Mouse (Mus musculus) CH12.LX (cell line): ENCODE measurements around the gene Tmem237. TPM values are rescaled to one million over a fixed set of nuclear protein-coding genes. Genes with fewer than 3 reads are reported as not detected.

Source experiments
- DNase-seq: peaks from one replicate; pipeline ENCODE4 v3.0.0-alpha.2; 2013; ENCODE audit errors: extremely low read depth
- H3K27ac ChIP-seq: 2 replicates; pipeline ENCODE4 v1.5.1; 2012; ENCODE audit warnings: low read depth, mild to moderate bottlenecking, control low read depth, moderate library complexity; ENCODE audit not compliant: insufficient read depth
- H3K27me3 ChIP-seq: replicated peaks from 2 replicates; pipeline ENCODE3; 2012; ENCODE audit warnings: inconsistent platforms
- H3K36me3 ChIP-seq, 2 experiments: replicated peaks in 1 of 2; 2 replicates each; pipeline versions ENCODE3 to v1.6.1; 2012; ENCODE audit warnings: inconsistent platforms in 1 of 2, low read length in 1 of 2, mild to moderate bottlenecking in 1 of 2, mixed read lengths in 1 of 2, moderate library complexity in 1 of 2; ENCODE audit not compliant: control insufficient read depth in 1 of 2, insufficient read depth in 1 of 2
- H3K4me1 ChIP-seq, 2 experiments: 2 replicates each; pipeline ENCODE4 v1.6.1; 2012; ENCODE audit warnings: inconsistent platforms in 1 of 2, moderate library complexity in 1 of 2; ENCODE audit not compliant: insufficient read depth in 2 of 2, control insufficient read depth in 1 of 2
- H3K4me2 ChIP-seq: 2 replicates; pipeline ENCODE4 v1.6.1; 2012; ENCODE audit warnings: low read depth, mild to moderate bottlenecking, control low read depth; ENCODE audit not compliant: poor library complexity, insufficient read depth, severe bottlenecking
- H3K4me3 ChIP-seq, 3 experiments: fragments of 150-350 bp in 1 of 3; sonication (generic) in 1 of 3; replicated peaks in 1 of 3; 2 replicates each; pipeline versions ENCODE3 to v1.5.1; 2011 to 2012; ENCODE audit warnings: low read depth in 2 of 3, low read length in 2 of 3, mild to moderate bottlenecking in 2 of 3, moderate library complexity in 2 of 3, control low read depth in 1 of 3, improper control_type of control experiment in 1 of 3, inconsistent platforms in 1 of 3, mixed read lengths in 1 of 3; ENCODE audit not compliant: poor library complexity in 1 of 3
- H3K79me2 ChIP-seq: replicated peaks from 2 replicates; pipeline ENCODE4 v1.6.1; 2012; ENCODE audit warnings: mild to moderate bottlenecking, moderate library complexity; ENCODE audit not compliant: control insufficient read depth, poor library complexity, insufficient read depth, severe bottlenecking; ENCODE audit errors: extremely low read depth
- H3K9ac ChIP-seq: 2 replicates; pipeline ENCODE4 v1.6.1; 2012; ENCODE audit warnings: low read depth, mild to moderate bottlenecking, control low read depth, moderate library complexity; ENCODE audit not compliant: insufficient read depth
- H3K9me3 ChIP-seq: replicated peaks from 2 replicates; pipeline ENCODE3; 2012; ENCODE audit warnings: low read length, inconsistent platforms, mixed read lengths
- CHD1 ChIP-seq: IDR thresholded peaks from 2 replicates; pipeline ENCODE4 v1.6.1; 2012; ENCODE audit warnings: low read depth, low read length, improper control_type of control experiment, inconsistent platforms
- CHD2 ChIP-seq: IDR thresholded peaks from 2 replicates; pipeline ENCODE4 v1.6.1; 2011; ENCODE audit warnings: low read length, improper control_type of control experiment
- E2F4 ChIP-seq: IDR thresholded peaks from 2 replicates; pipeline ENCODE4 v1.6.1; 2011; ENCODE audit warnings: low read depth, low read length, improper control_type of control experiment; ENCODE audit not compliant: insufficient replicate concordance
- EP300 ChIP-seq: IDR thresholded peaks from 2 replicates; pipeline ENCODE4 v1.6.1; 2011; ENCODE audit warnings: low read length, improper control_type of control experiment
- GABPA ChIP-seq: IDR thresholded peaks from 2 replicates; pipeline ENCODE4 v1.6.1; 2012; ENCODE audit warnings: low read depth, low read length, improper control_type of control experiment, inconsistent platforms; ENCODE audit not compliant: insufficient replicate concordance
- HCFC1 ChIP-seq: IDR thresholded peaks from 2 replicates; pipeline ENCODE4 v1.6.1; 2012; ENCODE audit warnings: low read depth, mild to moderate bottlenecking, inconsistent platforms, low read length, improper control_type of control experiment
- IRF4 ChIP-seq: IDR thresholded peaks from 2 replicates; pipeline ENCODE4 v1.6.1; 2014; ENCODE audit warnings: low read depth, mild to moderate bottlenecking, inconsistent platforms, low read length, improper control_type of control experiment
- JUN ChIP-seq: IDR thresholded peaks from 2 replicates; pipeline ENCODE4 v1.6.1; 2011; ENCODE audit warnings: low read depth, mild to moderate bottlenecking, low read length, improper control_type of control experiment, moderate library complexity; ENCODE audit not compliant: insufficient read depth
- KAT2A ChIP-seq: IDR thresholded peaks from 2 replicates; pipeline ENCODE4 v1.6.1; 2012; ENCODE audit warnings: low read length, improper control_type of control experiment, inconsistent platforms; ENCODE audit not compliant: insufficient replicate concordance
- MAZ ChIP-seq: IDR thresholded peaks from 2 replicates; pipeline ENCODE4 v1.6.1; 2012; ENCODE audit warnings: low read depth, mild to moderate bottlenecking, inconsistent platforms, low read length, improper control_type of control experiment, moderate library complexity
- MEF2A ChIP-seq: IDR thresholded peaks from 2 replicates; pipeline ENCODE4 v1.6.1; 2014; ENCODE audit warnings: low read depth, mild to moderate bottlenecking, inconsistent platforms, low read length, improper control_type of control experiment, borderline replicate concordance
- NRF1 ChIP-seq: IDR thresholded peaks from 2 replicates; pipeline ENCODE4 v1.6.1; 2014; ENCODE audit warnings: low read depth, mild to moderate bottlenecking, inconsistent platforms, low read length, improper control_type of control experiment, moderate library complexity
- PAX5 ChIP-seq: IDR thresholded peaks from 2 replicates; pipeline ENCODE4 v1.6.1; 2012; ENCODE audit warnings: low read length, inconsistent platforms, mixed read lengths
- POLR2A ChIP-seq: IDR thresholded peaks from 2 replicates; pipeline ENCODE4 v1.6.1; 2011; ENCODE audit warnings: low read depth, mild to moderate bottlenecking, improper control_type of control experiment, low read length
- POLR2AphosphoS2 ChIP-seq: IDR thresholded peaks from 2 replicates; pipeline ENCODE4 v1.6.1; 2011; ENCODE audit warnings: low read depth, low read length, improper control_type of control experiment
- RCOR1 ChIP-seq: conservative IDR thresholded peaks from 2 replicates; pipeline ENCODE4 v1.6.1; 2012; ENCODE audit warnings: low read depth, mild to moderate bottlenecking, inconsistent platforms, low read length, improper control_type of control experiment
- SIN3A ChIP-seq: IDR thresholded peaks from 2 replicates; pipeline ENCODE4 v1.6.1; 2012; ENCODE audit warnings: low read length, improper control_type of control experiment, inconsistent platforms
- SMC3 ChIP-seq: IDR thresholded peaks from 2 replicates; pipeline ENCODE4 v1.6.1; 2011; ENCODE audit warnings: low read depth, low read length, improper control_type of control experiment
- USF1 ChIP-seq: IDR thresholded peaks from 2 replicates; pipeline ENCODE4 v1.6.1; 2014; ENCODE audit warnings: low read depth, mild to moderate bottlenecking, inconsistent platforms, low read length, improper control_type of control experiment
- ZC3H11A ChIP-seq: IDR thresholded peaks from 2 replicates; pipeline ENCODE4 v1.6.1; 2012; ENCODE audit warnings: low read depth, mild to moderate bottlenecking, inconsistent platforms, low read length, improper control_type of control experiment
- ZKSCAN1 ChIP-seq: IDR thresholded peaks from 2 replicates; pipeline ENCODE4 v1.6.1; 2012; ENCODE audit warnings: low read depth, inconsistent platforms, low read length, improper control_type of control experiment, borderline replicate concordance
- dilution Hi-C: fragments of 300-500 bp; cut with MboI; formaldehyde crosslinking; loops from 2 replicates; pipeline ENCODE4 v1.14.3; 2020; ENCODE audit warnings: low sequenced_read_pairs; ENCODE audit not compliant: extremely low pct_unique_long_range_greater_than_20kb, extremely low pct_ligation_motif_present
- in situ Hi-C: fragments of 300-500 bp; cut with MboI; formaldehyde crosslinking; loops from 3 replicates; pipeline ENCODE4 v1.14.3; 2019; ENCODE audit warnings: low sequenced_read_pairs, low pct_ligation_motif_present, low pct_unique_long_range_greater_than_20kb, mixed read lengths
- polyA plus RNA-seq: library from polyadenylated mRNA; unstranded; fragments of >175 nt; gene quantifications from 2 replicates; pipeline ENCODE4 v1.2.1, GENCODE M21; 2012; ENCODE audit warnings: low read depth; ENCODE audit not compliant: insufficient read length
- total RNA-seq, 2 experiments: library from RNA; depleted of rRNA; stranded (reverse); fragments of 300-350 nt in 1 of 2; fragments of >200 nt in 1 of 2; gene quantifications; 2 replicates each; pipeline ENCODE4 v1.2.3; 2012 to 2014

Tmem237 gene
- total and polyA plus RNA-seq, 3 experiments, result 4.0 to 10.3 (median 8.2) TPM

DNA sequence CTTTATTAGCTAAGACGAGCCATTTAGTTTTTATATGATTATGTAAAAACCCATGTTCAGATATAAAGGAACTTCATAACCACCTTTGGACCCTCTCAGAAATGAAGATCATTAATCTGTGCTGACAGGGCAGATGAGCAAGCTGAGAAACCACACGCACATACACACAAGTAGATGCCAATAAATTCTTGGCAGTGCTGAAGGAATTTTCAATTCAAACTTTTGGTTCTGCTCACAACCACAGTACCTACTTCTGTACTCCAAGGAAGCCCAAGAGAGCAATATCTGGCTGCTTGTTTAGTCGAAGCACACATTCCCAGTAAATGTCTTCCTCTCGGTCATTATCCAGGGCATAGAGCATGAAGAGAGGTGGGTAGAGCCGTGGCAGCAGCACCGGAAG lies 49.4 kb upstream of the Tmem237 start:
- Histone ChIP-seq H3K9me3 (no peaks in the 10 kb centered on the region), H3K4me1 (peaks cover 0 to 7% of the 10 kb centered on the region in 2 experiments; a peak in 1 of 4 replicates), H3K27me3 (no peaks in the 10 kb centered on the region), H3K79me2 (no peaks in the 10 kb centered on the region), H3K4me2 (no peak overlapping the region), H3K27ac (no peak overlapping the region), H3K9ac (no peak overlapping the region), H3K36me3 (peaks cover 45 to 87% of the 10 kb centered on the region in 2 experiments), H3K4me3 (no peak overlapping the region)
- TF ChIP-seq ZC3H11A, result no peak
- TF ChIP-seq IRF4, result no peak
- TF ChIP-seq POLR2A, result no peak
- TF ChIP-seq EP300, result no peak
- TF ChIP-seq SMC3, result no peak
- no peak for TF ChIP-seq E2F4
- TF ChIP-seq POLR2AphosphoS2, result no peak
- TF ChIP-seq USF1, result no peak
- TF ChIP-seq ZKSCAN1, result no peak
- TF ChIP-seq KAT2A, result no peak
- TF ChIP-seq NRF1, result no peak
- TF ChIP-seq CHD2, result no peak
- TF ChIP-seq RCOR1, result no peak
- TF ChIP-seq GABPA, result no peak
- in situ Hi-C loops, result no loop called here
- no peak for DNase-seq
- dilution Hi-C loops, result no loop called here

GRCm38 (mm10) chr1:59168556-59168955 lies 48.3 kb upstream of the Tmem237 start:
- dilution Hi-C loops, result no loop called here
- H3K4me1 ChIP-seq, result peaks cover 0 to 18% of the 10 kb centered on the region in 2 experiments; a peak in 2 of 4 replicates
- H3K27me3 ChIP-seq, result no peaks in the 10 kb centered on the region
- no peak overlapping the region for H3K9ac ChIP-seq
- TF ChIP-seq CHD1 (no peak), PAX5 (no peak), SIN3A (no peak), JUN (no peak), CHD2 (no peak), E2F4 (no peak), HCFC1 (no peak), MAZ (no peak), SMC3 (no peak), MEF2A (no peak), USF1 (no peak), POLR2AphosphoS2 (no peak)
- peaks cover 51 to 93% of the 10 kb centered on the region in 2 experiments for H3K36me3 ChIP-seq
- no peak overlapping the region for H3K4me2 ChIP-seq
- no peak for DNase-seq
- in situ Hi-C loops, result no loop called here
- H3K4me3 ChIP-seq, result no peak overlapping the region
- H3K79me2 ChIP-seq, result no peaks in the 10 kb centered on the region
- no peak overlapping the region for H3K27ac ChIP-seq
- no peaks in the 10 kb centered on the region for H3K9me3 ChIP-seq
